Mouse (Mus musculus) small intestine, adult 2 months (tissue): ENCODE data around the gene Gnat2.

Source experiments
- CTCF ChIP-seq: fragments of 200-500 bp; IDR thresholded peaks from 2 replicates; pipeline ENCODE4 v1.5.1; 2012; ENCODE audit warnings: low read depth, mild to moderate bottlenecking, control low read depth, inconsistent platforms, low read length, moderate library complexity, mixed read lengths; ENCODE audit not compliant: insufficient replicate concordance, insufficient read length; ENCODE audit errors: extremely low read depth
- POLR2A ChIP-seq: fragments of 200-500 bp; IDR thresholded peaks from 2 replicates; pipeline ENCODE4 v1.6.1; 2012; ENCODE audit warnings: low read depth, mild to moderate bottlenecking, control low read depth, inconsistent platforms, low read length, moderate library complexity

GRCm38 (mm10) chr3:108087329-108087728 is 5.3 kb upstream of the Gnat2 start:
- TF ChIP-seq POLR2A (no peak), CTCF (no peak)
